Mouse (Mus musculus) hindbrain, embryonic 10.5 days (tissue): Measurements from ENCODE around the gene Clstn3. TPM values are rescaled to one million over a fixed set of nuclear protein-coding genes. Genes with fewer than 3 reads are reported as not detected.

Experiments
- DNase-seq: peaks from one replicate; pipeline ENCODE4 v3.0.0-alpha.2; 2017; ENCODE audit warnings: low spot score
- H3K27ac ChIP-seq: fragments of 300-500 bp; sonication (generic); 2 replicates; pipeline ENCODE4 v1.5.1; 2016; ENCODE audit warnings: mild to moderate bottlenecking, moderate library complexity
- H3K27me3 ChIP-seq: fragments of 300-500 bp; sonication (generic); 2 replicates; pipeline ENCODE4 v1.6.1; 2016; ENCODE audit warnings: mild to moderate bottlenecking; ENCODE audit not compliant: poor library complexity, insufficient read depth, severe bottlenecking
- H3K36me3 ChIP-seq: fragments of 300-500 bp; sonication (generic); 2 replicates; pipeline ENCODE4 v1.6.1; 2016; ENCODE audit warnings: mild to moderate bottlenecking, moderate library complexity
- H3K4me1 ChIP-seq: fragments of 300-500 bp; sonication (generic); replicated peaks from 2 replicates; pipeline ENCODE4 v1.6.1; 2016; ENCODE audit warnings: mild to moderate bottlenecking
- H3K4me3 ChIP-seq: fragments of 300-500 bp; sonication (generic); 2 replicates; pipeline ENCODE4 v1.5.1; 2016; ENCODE audit warnings: mild to moderate bottlenecking, moderate library complexity
- H3K9me3 ChIP-seq: fragments of 300-500 bp; sonication (generic); 2 replicates; pipeline ENCODE4 v1.6.1; 2016; ENCODE audit warnings: mild to moderate bottlenecking, moderate library complexity
- WGBS: fragments of 180-500 bp; shearing (Covaris S2); methylation state at CpG from one replicate; pipeline ENCODE4 v1.1.7; 2016; 5-methylcytosine and 5-hydroxymethylcytosine counted together
- polyA plus RNA-seq: library from polyadenylated mRNA; unstranded; fragments of >200 nt; fragmentation: Nextera tagmentation; extraction: Ambion mirVana; gene quantifications from 2 replicates; pipeline ENCODE4 v1.2.1, GENCODE M21; 2016

Clstn3 gene
- polyA plus RNA-seq, 1 experiment from 2014 or later: 20.4 TPM

- H3K4me1 ChIP-seq: no peaks in the 10 kb centered on the region
- H3K9me3 ChIP-seq: no peaks in the 10 kb centered on the region
- DNase-seq: no peak
- WGBS: 84% methylated on average over 11 of the region's 11 CpGs
- H3K36me3 ChIP-seq: 0 out of 2 replicates have a peak, but pooled peaks cover 2% of the 10 kb centered on the region
- H3K4me3 ChIP-seq: no peak overlapping the region
- peaks cover 4% of the 10 kb centered on the region for H3K27me3 ChIP-seq
- no peak overlapping the region for H3K27ac ChIP-seq
These were observed 6.1 kb downstream of the Clstn3 start for GRCm38 (mm10) chr6:124458505-124458904.

- Histone ChIP-seq H3K27me3 (no peaks in the 10 kb centered on the region), H3K36me3 (0 out of 2 replicates have a peak, but pooled peaks cover 2% of the 10 kb centered on the region), H3K9me3 (no peaks in the 10 kb centered on the region), H3K4me1 (no peaks in the 10 kb centered on the region), H3K4me3 (no peak overlapping the region), H3K27ac (no peak overlapping the region)
- 89% methylated on average over 5 of the region's 5 CpGs for WGBS
- no peak for DNase-seq
These were observed 6.8 kb downstream of the Clstn3 start for GRCm38 (mm10) chr6:124457827-124458226.

GRCm38 (mm10) chr6:124456243-124456642 is 8.4 kb downstream of the Clstn3 start:
- H3K4me3 ChIP-seq: no peak overlapping the region
- no peak overlapping the region for H3K27ac ChIP-seq
- H3K27me3 ChIP-seq: no peaks in the 10 kb centered on the region
- no peaks in the 10 kb centered on the region for H3K9me3 ChIP-seq
- no peaks in the 10 kb centered on the region for H3K4me1 ChIP-seq
- no peak for DNase-seq
- H3K36me3 ChIP-seq: 0 out of 2 replicates have a peak, but pooled peaks cover 2% of the 10 kb centered on the region
- 94% methylated on average over 5 of the region's 5 CpGs for WGBS

GRCm38 (mm10) chr6:124453756-124454155 is 10.8 kb downstream of the Clstn3 start:
- H3K4me3 ChIP-seq: no peak overlapping the region
- no peak for DNase-seq
- H3K9me3 ChIP-seq: no peaks in the 10 kb centered on the region
- 45% methylated on average over 4 of the region's 4 CpGs for WGBS
- H3K27ac ChIP-seq: no peak overlapping the region
- 0 out of 2 replicates have a peak, but pooled peaks cover 2% of the 10 kb centered on the region for H3K36me3 ChIP-seq
- H3K4me1 ChIP-seq: no peaks in the 10 kb centered on the region
- no peaks in the 10 kb centered on the region for H3K27me3 ChIP-seq

GRCm38 (mm10) chr6:124451995-124452394 is 12.6 kb downstream of the Clstn3 start:
- 55% methylated on average over 3 of the region's 3 CpGs for WGBS
- Histone ChIP-seq H3K36me3 (no peaks in the 10 kb centered on the region), H3K9me3 (no peaks in the 10 kb centered on the region), H3K4me1 (no peaks in the 10 kb centered on the region), H3K4me3 (no peak overlapping the region), H3K27me3 (no peaks in the 10 kb centered on the region), H3K27ac (no peak overlapping the region)
- no peak for DNase-seq

- WGBS: 85% methylated on average over 18 of the region's 18 CpGs
- no peaks in the 10 kb centered on the region for H3K27me3 ChIP-seq
- H3K36me3 ChIP-seq: no peaks in the 10 kb centered on the region
- no peak for DNase-seq
- no peaks in the 10 kb centered on the region for H3K9me3 ChIP-seq
- no peak overlapping the region for H3K27ac ChIP-seq
- H3K4me3 ChIP-seq: no peak overlapping the region
- H3K4me1 ChIP-seq: no peaks in the 10 kb centered on the region
These were observed 14.8 kb downstream of the Clstn3 start for GRCm38 (mm10) chr6:124449668-124450383.

- no peaks in the 10 kb centered on the region for H3K9me3 ChIP-seq
- 93% methylated on average over 16 of the region's 16 CpGs for WGBS
- H3K36me3 ChIP-seq: no peaks in the 10 kb centered on the region
- DNase-seq: no peak
- H3K27me3 ChIP-seq: no peaks in the 10 kb centered on the region
- H3K27ac ChIP-seq: no peak overlapping the region
- no peaks in the 10 kb centered on the region for H3K4me1 ChIP-seq
- no peak overlapping the region for H3K4me3 ChIP-seq
These were observed 15.5 kb downstream of the Clstn3 start for GRCm38 (mm10) chr6:124448959-124449667.

- Histone ChIP-seq H3K27me3 (no peaks in the 10 kb centered on the region), H3K4me1 (no peaks in the 10 kb centered on the region; the same call in 1 of the 2 replicates), H3K27ac (no peak overlapping the region), H3K4me3 (no peak overlapping the region), H3K36me3 (no peaks in the 10 kb centered on the region), H3K9me3 (no peaks in the 10 kb centered on the region)
- 77% methylated on average over 10 of the region's 10 CpGs for WGBS
- DNase-seq: no peak
These were observed 16.3 kb downstream of the Clstn3 start for GRCm38 (mm10) chr6:124448186-124448852.

- DNase-seq: no peak
- WGBS: 83% methylated on average over 2 of the region's 2 CpGs
- no peaks in the 10 kb centered on the region for H3K9me3 ChIP-seq
These were observed 17.2 kb downstream of the Clstn3 start for GRCm38 (mm10) chr6:124447356-124447755.

GRCm38 (mm10) chr6:124446459-124446858 is 18.1 kb downstream of the Clstn3 start:
- no peak for DNase-seq
- H3K4me3 ChIP-seq: no peak overlapping the region
- H3K27me3 ChIP-seq: no peaks in the 10 kb centered on the region
- no peaks in the 10 kb centered on the region; the same call in 1 of the 2 replicates for H3K4me1 ChIP-seq
- 95% methylated on average over 9 of the region's 9 CpGs for WGBS
- H3K9me3 ChIP-seq: no peaks in the 10 kb centered on the region
- H3K36me3 ChIP-seq: no peaks in the 10 kb centered on the region
- H3K27ac ChIP-seq: no peak overlapping the region

More at GRCm38 (mm10) chr6:124447356-124447755, 17.2 kb downstream of the Clstn3 start:
- no peak overlapping the region for H3K4me3 ChIP-seq
- H3K36me3 ChIP-seq: no peaks in the 10 kb centered on the region
- no peaks in the 10 kb centered on the region for H3K27me3 ChIP-seq
- no peaks in the 10 kb centered on the region; the same call in 1 of the 2 replicates for H3K4me1 ChIP-seq
- H3K27ac ChIP-seq: no peak overlapping the region

GRCm38 (mm10) chr6:124446024-124446423 is 18.6 kb downstream of the Clstn3 start:
- Histone ChIP-seq H3K27ac (no peak overlapping the region), H3K9me3 (no peaks in the 10 kb centered on the region), H3K27me3 (no peaks in the 10 kb centered on the region), H3K36me3 (no peaks in the 10 kb centered on the region), H3K4me3 (no peak overlapping the region), H3K4me1 (no peaks in the 10 kb centered on the region; the same call in 1 of the 2 replicates)
- WGBS: 94% methylated on average over 2 of the region's 2 CpGs
- no peak for DNase-seq

GRCm38 (mm10) chr6:124443338-124443737 is 21.3 kb downstream of the Clstn3 start:
- H3K4me1 ChIP-seq: no peaks in the 10 kb centered on the region; the same call in 1 of the 2 replicates
- WGBS: 84% methylated on average over 2 of the region's 2 CpGs
- H3K27ac ChIP-seq: no peak overlapping the region
- H3K27me3 ChIP-seq: no peaks in the 10 kb centered on the region
- H3K4me3 ChIP-seq: no peak overlapping the region
- 0 out of 2 replicates have a peak, but pooled peaks cover 6% of the 10 kb centered on the region for H3K36me3 ChIP-seq
- DNase-seq: no peak
- no peaks in the 10 kb centered on the region for H3K9me3 ChIP-seq
